In genomic region chr15:98777005-98777616, GRCm38 (mm10) we compare ENCODE assay signal across 10 mouse cellular contexts. TPM values are rescaled to one million over a fixed set of nuclear protein-coding genes. Genes with fewer than 3 reads are reported as not detected.
DNase-seq lines count a peak whose midpoint lies in the region; ATAC-seq and TF ChIP-seq lines count a peak whose summit lies in the region.
"Had no signal": no experiment of that assay in that cellular context is flagged by ENCODE, and none has a peak within 500 bp of the region (broad histone marks: within the 10 kb centered on the region; RNA-seq: fewer than 3 reads in every experiment).

No protein-coding gene starts in this region.

- H3K4me2 ChIP-seq in heart, embryonic 16.5 days (ENCODE audit: low read depth, low read length), result peak overlapping the region; percentile 58
- H3K4me2 ChIP-seq in embryonic facial prominence, embryonic 12.5 days (replicated peaks), result peak overlapping the region; percentile 41
- H3K4me2 ChIP-seq in limb, embryonic 12.5 days, result peak overlapping the region; percentile 50

- no peak overlapping the region for H3K27ac ChIP-seq in heart, embryonic 16.5 days (ENCODE audit: low read length)
- no peak overlapping the region for H3K27ac ChIP-seq in embryonic facial prominence, embryonic 12.5 days
- H3K27ac ChIP-seq in limb, embryonic 12.5 days, result no peak overlapping the region
- no peak overlapping the region for H3K27ac ChIP-seq in layer of hippocampus, adult 2 months

- no peak for TF ChIP-seq CTCF in layer of hippocampus, adult 2 months (conservative IDR thresholded peaks at IDR 0.05)

- DNase-seq in heart, postnatal 25 days (ENCODE audit: low spot score), result no peak
- peak; percentile 43 for DNase-seq in 3134 (ENCODE audit: extremely low read depth, insufficient read length, low spot score)
- no peak for DNase-seq in layer of hippocampus, adult 2 months (ENCODE audit: low spot score in 2 of 2)
- DNase-seq in left cerebral cortex, adult 18-20 months (ENCODE audit: low spot score in 2 of 2), result no peak
- no peak for DNase-seq in layer of hippocampus, postnatal 10 days (ENCODE audit: low spot score in 2 of 2)
- DNase-seq: gastrocnemius, postnatal 10 days had no signal

- no peaks in the 10 kb centered on the region for H3K9me3 ChIP-seq in heart, embryonic 16.5 days (replicated peaks; ENCODE audit: control insufficient read depth, low read length)
- H3K9me3 ChIP-seq in embryonic facial prominence, embryonic 12.5 days, result no peaks in the 10 kb centered on the region
- H3K9me3 ChIP-seq in limb, embryonic 12.5 days, result peaks cover 4% of the 10 kb centered on the region; the same call in 1 of the 2 replicates

- ATAC-seq in heart, embryonic 16.5 days (replicated peaks; ENCODE audit: extremely low read depth, insufficient read depth, low FRiP score), result no peak
- ATAC-seq in embryonic facial prominence, embryonic 12.5 days (ENCODE audit: insufficient number of reproducible peaks, insufficient read depth, low FRiP score, low TSS enrichment), result no peak
- ATAC-seq in limb, embryonic 12.5 days (ENCODE audit: insufficient number of reproducible peaks, insufficient read depth, low FRiP score, low TSS enrichment, low read depth), result no peak

- 4% methylated on average over 19 of the region's 19 CpGs for WGBS in heart, embryonic 16.5 days
- 2% methylated on average over 19 of the region's 19 CpGs for WGBS in embryonic facial prominence, embryonic 12.5 days
- WGBS in limb, embryonic 12.5 days, result 1% methylated on average over 19 of the region's 19 CpGs

- H3K4me1 ChIP-seq in heart, embryonic 16.5 days (ENCODE audit: control insufficient read depth, insufficient read depth, low read length), result peaks cover 20% of the 10 kb centered on the region
- peaks cover 37% of the 10 kb centered on the region for H3K4me1 ChIP-seq in embryonic facial prominence, embryonic 12.5 days
- peaks cover 38% of the 10 kb centered on the region for H3K4me1 ChIP-seq in limb, embryonic 12.5 days (replicated peaks)

- H3K9ac ChIP-seq in heart, embryonic 16.5 days (ENCODE audit: low read length), result no peak overlapping the region
- H3K9ac ChIP-seq in embryonic facial prominence, embryonic 12.5 days, result peak overlapping the region; percentile 25; the same call in 1 of the 2 replicates
- H3K9ac ChIP-seq in limb, embryonic 12.5 days (replicated peaks), result no peak overlapping the region

- peak overlapping the region; percentile 34; the same call in 1 of the 2 replicates for H3K4me3 ChIP-seq in heart, embryonic 16.5 days (ENCODE audit: low read length)
- H3K4me3 ChIP-seq in embryonic facial prominence, embryonic 12.5 days, result peak overlapping the region; percentile 27
- peak overlapping the region; percentile 31 for H3K4me3 ChIP-seq in limb, embryonic 12.5 days (replicated peaks)
- H3K4me3 ChIP-seq in layer of hippocampus, adult 2 months, result no peak overlapping the region

- intact Hi-C loops in heart, postnatal 25 days (cut with DNase I), result no loop called here

- H3K36me3 ChIP-seq in heart, embryonic 16.5 days (ENCODE audit: control insufficient read depth, insufficient read depth), result no peaks in the 10 kb centered on the region
- H3K36me3 ChIP-seq in embryonic facial prominence, embryonic 12.5 days, result no peaks in the 10 kb centered on the region
- no peaks in the 10 kb centered on the region for H3K36me3 ChIP-seq in limb, embryonic 12.5 days

- peaks cover 78% of the 10 kb centered on the region for H3K27me3 ChIP-seq in heart, embryonic 16.5 days (ENCODE audit: control insufficient read depth, insufficient read depth, low read length)
- H3K27me3 ChIP-seq in embryonic facial prominence, embryonic 12.5 days, result peaks cover 98% of the 10 kb centered on the region
- peaks cover 100% of the 10 kb centered on the region for H3K27me3 ChIP-seq in limb, embryonic 12.5 days

RNA-seq across cellular contexts. Expression of gene Wnt10b, which starts 0.8 kb away (rescaled TPM):
- 0.28 and 0.44 TPM in 2 replicates for polyA plus RNA-seq in heart, embryonic 16.5 days (2015; fragmentation: Nextera tagmentation; extraction: Ambion mirVana)
- total RNA-seq in heart, postnatal 25 days (2021), result under 1 TPM; 0.34 to 0.57 TPM
- 1.5 and 1.7 TPM in 2 replicates for polyA plus RNA-seq in embryonic facial prominence, embryonic 12.5 days (2016; fragmentation: Nextera tagmentation; extraction: Ambion mirVana)
- 1.5 and 1.7 TPM in 2 replicates for polyA plus RNA-seq in limb, embryonic 12.5 days (2016; fragmentation: Nextera tagmentation; extraction: Ambion mirVana)
- under 1 TPM; 0.15 to 0.38 TPM for total RNA-seq in layer of hippocampus, adult 2 months (2021)
- 1 to 10 TPM in 1 of 2 experiments, under 1 TPM in 1; 0.63 to 1.1 TPM for total RNA-seq in left cerebral cortex, adult 18-20 months (2021)
- total RNA-seq in layer of hippocampus, postnatal 10 days (2021), result under 1 TPM; 0.25 to 0.37 TPM

RNA-seq across cellular contexts. Expression of gene Wnt1, which starts 12.5 kb away (rescaled TPM):
- not detected in 2 replicates for polyA plus RNA-seq in heart, embryonic 16.5 days (2015; fragmentation: Nextera tagmentation; extraction: Ambion mirVana)
- total RNA-seq in heart, postnatal 25 days (2021), result not detected
- polyA plus RNA-seq in embryonic facial prominence, embryonic 12.5 days (2016; fragmentation: Nextera tagmentation; extraction: Ambion mirVana), result 0.13 and 0.38 TPM in 2 replicates
- polyA plus RNA-seq in limb, embryonic 12.5 days (2016; fragmentation: Nextera tagmentation; extraction: Ambion mirVana), result not detected in 2 replicates
- total RNA-seq in layer of hippocampus, adult 2 months (2021), result not detected
- not detected for total RNA-seq in left cerebral cortex, adult 18-20 months (2021)
- total RNA-seq in layer of hippocampus, postnatal 10 days (2021), result not detected
- total RNA-seq: gastrocnemius, postnatal 10 days; left cerebral cortex, postnatal 25 days had no signal

RNA-seq across cellular contexts. Expression of gene Arf3, which starts 14.1 kb away (rescaled TPM):
- 35.8 and 36.4 TPM in 2 replicates for polyA plus RNA-seq in heart, embryonic 16.5 days (2015; fragmentation: Nextera tagmentation; extraction: Ambion mirVana)
- 10 to 100 TPM; 18.5 to 20.8 TPM for total RNA-seq in heart, postnatal 25 days (2021)
- 51.2 and 52.1 TPM in 2 replicates for polyA plus RNA-seq in embryonic facial prominence, embryonic 12.5 days (2016; fragmentation: Nextera tagmentation; extraction: Ambion mirVana)
- 46.5 and 54.1 TPM in 2 replicates for polyA plus RNA-seq in limb, embryonic 12.5 days (2016; fragmentation: Nextera tagmentation; extraction: Ambion mirVana)
- 100 to 1,000 TPM; 820 to 852 TPM for total RNA-seq in layer of hippocampus, adult 2 months (2021)
- total RNA-seq in left cerebral cortex, adult 18-20 months (2021), result 100 to 1,000 TPM; 724 to 773 TPM
- total RNA-seq in layer of hippocampus, postnatal 10 days (2021), result 100 to 1,000 TPM; 636 TPM

RNA-seq across cellular contexts. Expression of gene Ddn, which starts 32.2 kb away (rescaled TPM):
- polyA plus RNA-seq in heart, embryonic 16.5 days (2015; fragmentation: Nextera tagmentation; extraction: Ambion mirVana), result 0.32 and 0.35 TPM in 2 replicates
- under 1 TPM; 0.21 to 0.59 TPM for total RNA-seq in heart, postnatal 25 days (2021)
- 0.04 TPM in 1 of 2 replicates, not detected in the other for polyA plus RNA-seq in embryonic facial prominence, embryonic 12.5 days (2016; fragmentation: Nextera tagmentation; extraction: Ambion mirVana)
- polyA plus RNA-seq in limb, embryonic 12.5 days (2016; fragmentation: Nextera tagmentation; extraction: Ambion mirVana), result 0.23 TPM in 1 of 2 replicates, not detected in the other
- 1,000 to 10,000 TPM; 1,636 to 1,683 TPM for total RNA-seq in layer of hippocampus, adult 2 months (2021)
- total RNA-seq in left cerebral cortex, adult 18-20 months (2021), result 100 to 1,000 TPM; 778 to 797 TPM
- 100 to 1,000 TPM; 401 to 403 TPM for total RNA-seq in layer of hippocampus, postnatal 10 days (2021)

RNA-seq across cellular contexts. Expression of gene Fkbp11, which starts 49.1 kb away (rescaled TPM):
- polyA plus RNA-seq in heart, embryonic 16.5 days (2015; fragmentation: Nextera tagmentation; extraction: Ambion mirVana), result 23.0 and 27.7 TPM in 2 replicates
- total RNA-seq in heart, postnatal 25 days (2021), result 1 to 10 TPM; 4.7 to 7.2 TPM
- 25.1 and 26.3 TPM in 2 replicates for polyA plus RNA-seq in embryonic facial prominence, embryonic 12.5 days (2016; fragmentation: Nextera tagmentation; extraction: Ambion mirVana)
- 25.4 and 28.0 TPM in 2 replicates for polyA plus RNA-seq in limb, embryonic 12.5 days (2016; fragmentation: Nextera tagmentation; extraction: Ambion mirVana)
- total RNA-seq in layer of hippocampus, adult 2 months (2021), result 1 to 10 TPM in 1 of 2 experiments, under 1 TPM in 1; 0.66 to 1.3 TPM
- 1 to 10 TPM; 1.9 to 2.6 TPM for total RNA-seq in left cerebral cortex, adult 18-20 months (2021)
- 1 to 10 TPM; 2.2 to 2.6 TPM for total RNA-seq in layer of hippocampus, postnatal 10 days (2021)

Comparison
In these comparisons a context has a peak if more than half of its experiments do, and no peak if none do; other contexts are left out.
1. RNA of gene Arf3, which starts 14.1 kb away (total RNA-seq): 820 to 852 TPM in layer of hippocampus, adult 2 months, 724 to 773 TPM in left cerebral cortex, adult 18-20 months and 636 TPM in layer of hippocampus, postnatal 10 days; 18.5 to 20.8 TPM in heart, postnatal 25 days; every median in the first group is over 10 times any median in the second.
2. Peak in every context shown above with its lines, with median percentiles within 50 percentile points of each other: H3K4me2 ChIP-seq.